ENCODE assay signal across 22 mouse cellular contexts in genomic region chr15:4341620-4342019, GRCm38 (mm10). TPM values are rescaled to one million over a fixed set of nuclear protein-coding genes. Genes with fewer than 3 reads are reported as not detected.
DNase-seq lines count a peak whose midpoint lies in the region; ATAC-seq and TF ChIP-seq lines count a peak whose summit lies in the region.
"Had no signal": no experiment of that assay in that cellular context is flagged by ENCODE, and none has a peak within 500 bp of the region (broad histone marks: within the 10 kb centered on the region; RNA-seq: fewer than 3 reads in every experiment).

No protein-coding gene starts in this region.

- no peaks in the 10 kb centered on the region for H3K36me3 ChIP-seq in midbrain, embryonic 13.5 days
- H3K36me3 ChIP-seq in midbrain, embryonic 10.5 days = no peaks in the 10 kb centered on the region
- H3K36me3 ChIP-seq in midbrain, embryonic 15.5 days (replicated peaks) = no peaks in the 10 kb centered on the region
- no peaks in the 10 kb centered on the region for H3K36me3 ChIP-seq in midbrain, postnatal 0 days (ENCODE audit: insufficient read depth, low read length)
- no peaks in the 10 kb centered on the region for H3K36me3 ChIP-seq in midbrain, embryonic 16.5 days (ENCODE audit: control insufficient read depth, insufficient read depth, low read length)
- H3K36me3 ChIP-seq: embryonic facial prominence, embryonic 10.5 days; embryonic facial prominence, embryonic 12.5 days had no signal

- no peak for TF ChIP-seq CTCF in midbrain, postnatal 0 days (IDR thresholded peaks at IDR 0.05)

- H3K4me3 ChIP-seq in midbrain, embryonic 13.5 days (replicated peaks) = no peak overlapping the region
- no peak overlapping the region for H3K4me3 ChIP-seq in midbrain, embryonic 10.5 days
- no peak overlapping the region for H3K4me3 ChIP-seq in midbrain, embryonic 15.5 days
- H3K4me3 ChIP-seq in midbrain, postnatal 0 days (ENCODE audit: low read depth, low read length) = no peak overlapping the region
- no peak overlapping the region for H3K4me3 ChIP-seq in midbrain, embryonic 16.5 days (ENCODE audit: low read depth, low read length)
- H3K4me3 ChIP-seq: embryonic facial prominence, embryonic 10.5 days; embryonic facial prominence, embryonic 12.5 days; forebrain, embryonic 13.5 days had no signal

- WGBS in midbrain, embryonic 13.5 days = 6% methylated on average over 4 of the region's 4 CpGs
- WGBS in midbrain, embryonic 10.5 days = 16% methylated on average over 4 of the region's 4 CpGs
- 5% methylated on average over 4 of the region's 4 CpGs for WGBS in midbrain, embryonic 15.5 days
- WGBS in midbrain, postnatal 0 days = 6% methylated on average over 4 of the region's 4 CpGs
- WGBS in midbrain, embryonic 16.5 days = 4% methylated on average over 4 of the region's 4 CpGs

- no peak overlapping the region for H3K4me2 ChIP-seq in midbrain, embryonic 13.5 days (replicated peaks)
- H3K4me2 ChIP-seq in midbrain, embryonic 15.5 days = no peak overlapping the region
- H3K4me2 ChIP-seq in midbrain, postnatal 0 days (ENCODE audit: low read depth, low read length, poor library complexity, severe bottlenecking) = no peak overlapping the region
- H3K4me2 ChIP-seq in midbrain, embryonic 16.5 days (ENCODE audit: low read length) = no peak overlapping the region
- H3K4me2 ChIP-seq: embryonic facial prominence, embryonic 12.5 days; forebrain, embryonic 13.5 days had no signal

- H3K27ac ChIP-seq in midbrain, embryonic 13.5 days = no peak overlapping the region
- no peak overlapping the region for H3K27ac ChIP-seq in midbrain, embryonic 10.5 days (replicated peaks)
- H3K27ac ChIP-seq in midbrain, embryonic 15.5 days = no peak overlapping the region
- H3K27ac ChIP-seq in midbrain, postnatal 0 days (ENCODE audit: low read depth, low read length) = no peak overlapping the region
- no peak overlapping the region for H3K27ac ChIP-seq in midbrain, embryonic 16.5 days (ENCODE audit: low read length)
- H3K27ac ChIP-seq: embryonic facial prominence, embryonic 10.5 days; embryonic facial prominence, embryonic 12.5 days; forebrain, embryonic 13.5 days had no signal

- DNase-seq in embryo, embryonic 11 days = peak; percentile 5
- DNase-seq in embryo, embryonic 9.5 days (ENCODE audit: extremely low spot score) = no peak
- DNase-seq in midbrain, embryonic 10.5 days (ENCODE audit: low spot score) = no peak
- no peak for DNase-seq in midbrain, postnatal 0 days (ENCODE audit: low spot score)
- DNase-seq in left cerebral cortex, adult 11 months (ENCODE audit: low spot score) = no peak
- DNase-seq: adrenal gland, adult 2 months; adrenal gland, postnatal 10 days; adrenal gland, postnatal 25 days; cerebellum, adult 11-12 months; cerebellum, adult 2 months; cerebellum, adult 9-10 months; cerebellum, postnatal 10 days; cerebellum, postnatal 25 days; forebrain, postnatal 0 days had no signal

- ATAC-seq in midbrain, embryonic 13.5 days = 0 out of 2 replicates have a peak, but pooled peaks have one; percentile 50
- ATAC-seq in midbrain, embryonic 15.5 days (replicated peaks) = peak; percentile 76; the same call in 1 of the 2 replicates
- ATAC-seq in midbrain, postnatal 0 days (ENCODE audit: low FRiP score) = no peak
- peak; percentile 71; the same call in 1 of the 2 replicates for ATAC-seq in midbrain, embryonic 16.5 days
- ATAC-seq: forebrain, embryonic 13.5 days; forebrain, postnatal 0 days had no signal

- H3K4me1 ChIP-seq in midbrain, embryonic 13.5 days (replicated peaks) = no peaks in the 10 kb centered on the region
- H3K4me1 ChIP-seq in midbrain, embryonic 10.5 days = peaks cover 3% of the 10 kb centered on the region; the same call in 1 of the 2 replicates
- H3K4me1 ChIP-seq in midbrain, embryonic 15.5 days = no peaks in the 10 kb centered on the region
- H3K4me1 ChIP-seq in midbrain, postnatal 0 days (ENCODE audit: insufficient read depth, low read length) = no peaks in the 10 kb centered on the region
- H3K4me1 ChIP-seq in midbrain, embryonic 16.5 days (ENCODE audit: control insufficient read depth, insufficient read depth, low read length) = no peaks in the 10 kb centered on the region
- H3K4me1 ChIP-seq: embryonic facial prominence, embryonic 10.5 days; embryonic facial prominence, embryonic 12.5 days; forebrain, embryonic 13.5 days had no signal

- no peaks in the 10 kb centered on the region for H3K27me3 ChIP-seq in midbrain, embryonic 13.5 days
- H3K27me3 ChIP-seq in midbrain, embryonic 10.5 days (ENCODE audit: low read depth, poor library complexity, severe bottlenecking) = no peaks in the 10 kb centered on the region
- H3K27me3 ChIP-seq in midbrain, embryonic 15.5 days (replicated peaks) = no peaks in the 10 kb centered on the region
- H3K27me3 ChIP-seq in midbrain, postnatal 0 days (ENCODE audit: insufficient read depth, low read length) = no peaks in the 10 kb centered on the region
- H3K27me3 ChIP-seq in midbrain, embryonic 16.5 days (ENCODE audit: control insufficient read depth, insufficient read depth, low read depth, low read length) = no peaks in the 10 kb centered on the region
- H3K27me3 ChIP-seq: embryonic facial prominence, embryonic 12.5 days; forebrain, embryonic 13.5 days had no signal

- no peak overlapping the region for H3K9ac ChIP-seq in midbrain, embryonic 13.5 days (replicated peaks)
- H3K9ac ChIP-seq in midbrain, embryonic 15.5 days = no peak overlapping the region
- H3K9ac ChIP-seq in midbrain, postnatal 0 days (replicated peaks; ENCODE audit: low read length, poor library complexity, severe bottlenecking) = no peak overlapping the region
- no peak overlapping the region for H3K9ac ChIP-seq in midbrain, embryonic 16.5 days (ENCODE audit: low read depth, low read length)
- H3K9ac ChIP-seq: embryonic facial prominence, embryonic 12.5 days; forebrain, embryonic 13.5 days; forebrain, postnatal 0 days had no signal

- no peaks in the 10 kb centered on the region for H3K9me3 ChIP-seq in midbrain, embryonic 13.5 days
- H3K9me3 ChIP-seq in midbrain, embryonic 10.5 days (replicated peaks) = no peaks in the 10 kb centered on the region
- H3K9me3 ChIP-seq in midbrain, embryonic 15.5 days = no peaks in the 10 kb centered on the region
- H3K9me3 ChIP-seq in midbrain, postnatal 0 days (ENCODE audit: low read length) = no peaks in the 10 kb centered on the region
- no peaks in the 10 kb centered on the region for H3K9me3 ChIP-seq in midbrain, embryonic 16.5 days (replicated peaks; ENCODE audit: control insufficient read depth, low read length, poor library complexity, severe bottlenecking)
- H3K9me3 ChIP-seq: embryonic facial prominence, embryonic 10.5 days; embryonic facial prominence, embryonic 12.5 days; forebrain, embryonic 13.5 days had no signal

RNA-seq across cellular contexts. Expression of gene Plcxd3, which starts 33.7 kb away (rescaled TPM):
- 56.2 and 67.4 TPM in 2 replicates for polyA plus RNA-seq in midbrain, embryonic 13.5 days (2015; fragmentation: Nextera tagmentation; extraction: Ambion mirVana)
- 7.9 and 13.1 TPM in 2 replicates for polyA plus RNA-seq in midbrain, embryonic 10.5 days (2016; fragmentation: Nextera tagmentation; extraction: Ambion mirVana)
- 88.5 and 98.9 TPM in 2 replicates for polyA plus RNA-seq in midbrain, embryonic 15.5 days (2015; fragmentation: Nextera tagmentation; extraction: Ambion mirVana)
- total RNA-seq in midbrain, postnatal 0 days (2014; rRNA removed) = 64.6 and 82.5 TPM in 2 replicates
- 90.5 and 100 TPM in 2 replicates for polyA plus RNA-seq in midbrain, postnatal 0 days (2015; fragmentation: Nextera tagmentation; extraction: Ambion mirVana)
- 97.3 and 104 TPM in 2 replicates for polyA plus RNA-seq in midbrain, embryonic 16.5 days (2015; fragmentation: Nextera tagmentation; extraction: Ambion mirVana)
- total RNA-seq: MEL had no signal
- polyA plus RNA-seq: C2C12 had no signal
